Mouse (Mus musculus): Measurements from ENCODE around the gene Gm49403. TPM values are rescaled to one million over a fixed set of nuclear protein-coding genes. Genes with fewer than 3 reads are reported as not detected.
A peak's percentile ranks its signal among the peaks of the same experiment; 100 is the strongest.
"Not testable (repeated sequence)": the region's sequence is repeated elsewhere in the genome, so short reads cannot be mapped to it uniquely, and the experiment has no call there.

The Gm49403 gene
- polyA plus RNA-seq (2014; fragmentation: Nextera tagmentation; extraction: Ambion mirVana), result not detected in 2 replicates

- TF ChIP-seq CTCF (IDR thresholded peaks at IDR 0.05; ENCODE audit: low read depth), result no peak
- Histone ChIP-seq H3K9me3 (ENCODE audit: low read depth, low read length) (no peaks in the 10 kb centered on the region), H3K9ac (no peak within 1 kb of the TSS), H3K27me3 (ENCODE audit: insufficient read depth, low read length) (no peaks in the 10 kb centered on the region), H3K27ac (ENCODE audit: low read depth) (no peak within 1 kb of the TSS), H3K36me3 (ENCODE audit: insufficient read depth) (no peaks in the 10 kb centered on the region), H3K4me3 (ENCODE audit: low read depth, low read length) (no peak within 1 kb of the TSS), H3K4me2 (no peak within 1 kb of the TSS), H3K4me1 (ENCODE audit: insufficient read depth) (no peaks in the 10 kb centered on the region)
- DNase-seq (no peak), ATAC-seq (ENCODE audit: insufficient read depth) (no peak)
- 71% methylated on average over 3 of the region's 3 CpGs for WGBS
These were observed at the start of gene Gm49403, which contains the start of gene Lbhd1 for GRCm38 (mm10) chr19:8883616-8884015. TSS of gene Gm49403 (plus strand) at chr19:8883930. TSS of gene Lbhd1 (plus strand) at chr19:8883732.

- DNase-seq; H3K27ac ChIP-seq (ENCODE audit: low read depth); H3K9ac ChIP-seq; H3K9me3 ChIP-seq (ENCODE audit: low read depth, low read length); H3K4me2 ChIP-seq; ATAC-seq (ENCODE audit: insufficient read depth); H3K27me3 ChIP-seq (ENCODE audit: insufficient read depth, low read length); H3K4me3 ChIP-seq (ENCODE audit: low read depth, low read length): not testable (repeated sequence)
- 97% methylated on average over 10 of the region's 10 CpGs for WGBS
- Histone ChIP-seq H3K4me1 (ENCODE audit: insufficient read depth) (peaks cover 13% of the 10 kb centered on the region), H3K36me3 (ENCODE audit: insufficient read depth) (peaks cover 42% of the 10 kb centered on the region)
These were observed 47.4 kb upstream of the Gm49403 start for GRCm38 (mm10) chr19:8836327-8836726.

GRCm38 (mm10) chr19:8837251-8837791 is 46.4 kb upstream of the Gm49403 start, which contains the start of gene Bscl2:
TSS of gene Bscl2 (plus strand) at chr19:8837467.
- Histone ChIP-seq H3K9me3 (ENCODE audit: low read depth, low read length) (no peaks in the 10 kb centered on the region), H3K27me3 (ENCODE audit: insufficient read depth, low read length) (no peaks in the 10 kb centered on the region), H3K27ac (ENCODE audit: low read depth) (peak within 1 kb of the TSS; percentile 98), H3K4me3 (ENCODE audit: low read depth, low read length) (peak within 1 kb of the TSS; percentile 54), H3K9ac (peak within 1 kb of the TSS; percentile 59), H3K4me2 (peak within 1 kb of the TSS; percentile 76), H3K36me3 (ENCODE audit: insufficient read depth) (peaks cover 37% of the 10 kb centered on the region), H3K4me1 (ENCODE audit: insufficient read depth) (peaks cover 13% of the 10 kb centered on the region)
- TF ChIP-seq CTCF (IDR thresholded peaks at IDR 0.05; ENCODE audit: low read depth), result peak; percentile 63
- under 1% methylated on average over 38 of the region's 38 CpGs for WGBS
- DNase-seq, result peak; percentile 92
- ATAC-seq (ENCODE audit: insufficient read depth), result peak; percentile 84

DNA sequence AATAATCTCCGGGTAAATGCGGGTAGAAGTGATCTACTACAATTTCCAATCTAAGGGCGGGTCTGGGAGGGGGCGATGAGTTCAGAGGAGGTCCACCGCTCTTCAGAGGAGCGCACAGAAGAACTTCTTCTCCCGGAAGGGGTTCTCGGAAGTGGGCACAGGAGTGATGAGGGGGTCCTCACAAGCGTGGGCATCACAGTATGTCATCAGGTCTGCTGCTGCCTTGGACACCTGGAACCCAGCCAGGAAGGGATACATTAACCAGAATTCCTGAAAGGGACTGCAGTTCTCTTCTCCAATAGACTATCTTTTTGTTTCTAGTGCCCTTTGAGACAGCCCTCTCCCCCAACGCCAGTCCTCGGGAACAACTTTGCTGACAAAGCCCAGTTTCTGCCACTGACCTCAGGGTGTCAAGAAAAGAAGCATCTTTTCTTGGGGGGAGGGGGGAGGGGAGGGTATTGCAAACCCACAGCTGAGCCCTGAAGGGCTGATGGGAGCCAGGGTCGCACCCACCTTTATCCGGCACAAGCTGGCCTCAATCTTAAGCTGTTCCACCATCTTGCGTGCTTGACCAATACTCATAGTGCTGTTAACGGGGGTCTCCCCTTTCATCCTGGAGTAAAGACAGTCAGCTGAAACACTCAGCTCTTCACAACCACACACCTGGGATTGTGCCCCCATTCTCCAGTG is 45.5 kb upstream of the Gm49403 start:
- 16% methylated on average over 15 of the region's 15 CpGs for WGBS
- peak; percentile 70 for DNase-seq

DNA sequence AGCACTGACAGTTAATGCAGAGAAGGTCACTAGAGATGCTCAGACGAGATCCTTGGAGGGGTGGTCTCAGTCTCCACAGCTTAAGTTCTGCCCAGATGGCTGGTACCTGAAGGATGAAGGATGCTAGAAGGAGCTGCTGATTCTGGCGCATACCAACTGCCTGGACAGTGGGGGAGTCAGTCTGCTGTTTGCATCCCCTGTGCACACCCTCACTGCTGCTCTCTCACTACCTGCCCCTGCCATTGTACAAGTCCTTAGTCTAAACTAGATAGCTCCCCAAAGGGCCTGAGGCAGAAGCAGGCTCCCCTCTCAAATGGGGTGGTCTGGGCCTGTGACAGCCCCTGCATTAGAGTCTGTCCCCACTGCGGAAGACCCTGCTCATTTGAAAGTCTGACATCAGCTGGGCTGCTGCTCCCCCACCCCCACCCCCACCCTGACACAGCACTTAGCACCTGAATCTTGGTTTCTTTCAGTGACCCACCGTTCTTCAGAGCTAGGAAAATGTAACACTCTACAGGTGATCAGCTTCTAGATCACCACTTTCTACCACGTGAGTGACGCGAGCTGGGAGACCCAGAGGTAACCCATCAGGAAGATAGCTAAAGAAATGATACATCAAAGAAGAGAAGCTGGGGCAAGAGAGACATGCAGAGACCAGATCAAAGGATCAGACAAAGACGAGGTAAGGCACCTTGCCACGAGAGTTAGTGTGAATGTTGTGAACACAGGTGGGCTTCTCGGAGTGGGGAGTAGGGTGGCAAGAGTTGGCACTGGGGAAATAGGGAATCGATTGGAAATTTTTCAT is 44.4 kb upstream of the Gm49403 start, which contains the start of gene Gng3:
Gng3 (minus strand) TSS at position 92 of the 805 bp plus-strand sequence.
- Histone ChIP-seq H3K4me2 (peak within 1 kb of the TSS; percentile 78), H3K27me3 (ENCODE audit: insufficient read depth, low read length) (no peaks in the 10 kb centered on the region), H3K4me3 (ENCODE audit: low read depth, low read length) (peak within 1 kb of the TSS; percentile 54), H3K9me3 (ENCODE audit: low read depth, low read length) (no peaks in the 10 kb centered on the region), H3K9ac (peak within 1 kb of the TSS; percentile 59), H3K4me1 (ENCODE audit: insufficient read depth) (peaks cover 13% of the 10 kb centered on the region), H3K36me3 (ENCODE audit: insufficient read depth) (peaks cover 18% of the 10 kb centered on the region), H3K27ac (ENCODE audit: low read depth) (peak within 1 kb of the TSS; percentile 98)
- no peak for TF ChIP-seq CTCF (IDR thresholded peaks at IDR 0.05; ENCODE audit: low read depth)
- WGBS, result 64% methylated on average over 11 of the region's 11 CpGs
- DNase-seq, result no peak
- ATAC-seq (ENCODE audit: insufficient read depth), result no peak

More for the DNA sequence above, 45.5 kb upstream of the Gm49403 start:
- ATAC-seq (ENCODE audit: insufficient read depth), result peak; percentile 28; the same call in 1 of the 2 replicates
- Histone ChIP-seq H3K4me1 (ENCODE audit: insufficient read depth) (peaks cover 13% of the 10 kb centered on the region), H3K9ac (peak overlapping the region; percentile 59), H3K4me2 (peak overlapping the region; percentile 76), H3K36me3 (ENCODE audit: insufficient read depth) (peaks cover 29% of the 10 kb centered on the region), H3K9me3 (ENCODE audit: low read depth, low read length) (no peaks in the 10 kb centered on the region), H3K27ac (ENCODE audit: low read depth) (peak overlapping the region; percentile 98), H3K4me3 (ENCODE audit: low read depth, low read length) (peak overlapping the region; percentile 54), H3K27me3 (ENCODE audit: insufficient read depth, low read length) (no peaks in the 10 kb centered on the region)
- no peak for TF ChIP-seq CTCF (IDR thresholded peaks at IDR 0.05; ENCODE audit: low read depth)

GRCm38 (mm10) chr19:8839908-8840791 is 43.6 kb upstream of the Gm49403 start:
- 0 out of 2 replicates have a peak, but pooled peaks have one; percentile 7 for TF ChIP-seq CTCF (IDR thresholded peaks at IDR 0.05; ENCODE audit: low read depth)
- H3K36me3 ChIP-seq (ENCODE audit: insufficient read depth), result peaks cover 10% of the 10 kb centered on the region
- DNase-seq, result peak; percentile 85
- peak overlapping the region; percentile 61 for H3K9ac ChIP-seq
- H3K4me3 ChIP-seq (ENCODE audit: low read depth, low read length), result peak overlapping the region; percentile 47
- H3K9me3 ChIP-seq (ENCODE audit: low read depth, low read length), result no peaks in the 10 kb centered on the region
- H3K27me3 ChIP-seq (ENCODE audit: insufficient read depth, low read length), result no peaks in the 10 kb centered on the region
- H3K4me1 ChIP-seq (ENCODE audit: insufficient read depth), result peaks cover 13% of the 10 kb centered on the region
- H3K4me2 ChIP-seq, result peak overlapping the region; percentile 78
- peak; percentile 35 for ATAC-seq (ENCODE audit: insufficient read depth)
- WGBS, result 24% methylated on average over 29 of the region's 29 CpGs
- H3K27ac ChIP-seq (ENCODE audit: low read depth), result no peak overlapping the region
